Mouse (Mus musculus): ENCODE measurements around the gene Dnajc10. TPM values are rescaled to one million over a fixed set of nuclear protein-coding genes. Genes with fewer than 3 reads are reported as not detected.

The Dnajc10 gene
- total and polyA plus RNA-seq, 2 experiments from 2014 or later, result 65.8 TPM

GRCm38 (mm10) chr2:80314854-80315241, 418 bp upstream of the Dnajc10 start:
- WGBS, result 38% methylated on average over 7 of the region's 7 CpGs
- H3K9me3 ChIP-seq (ENCODE audit: low read length), result no peaks in the 10 kb centered on the region
- peak overlapping the region; percentile 90; the same call in 1 of the 2 replicates for H3K9ac ChIP-seq (replicated peaks; ENCODE audit: low read length, poor library complexity, severe bottlenecking)
- no peaks in the 10 kb centered on the region for H3K27me3 ChIP-seq (ENCODE audit: insufficient read depth, low read length)
- TF ChIP-seq CTCF (IDR thresholded peaks at IDR 0.05), result no peak
- peak overlapping the region; percentile 94 for H3K27ac ChIP-seq (ENCODE audit: low read depth, low read length)
- H3K4me1 ChIP-seq (ENCODE audit: insufficient read depth, low read length), result peaks cover 3% of the 10 kb centered on the region; the same call in 1 of the 2 replicates
- ATAC-seq (ENCODE audit: low FRiP score), result 0 out of 2 replicates have a peak, but pooled peaks have one; percentile 7
- no peaks in the 10 kb centered on the region for H3K36me3 ChIP-seq (ENCODE audit: insufficient read depth, low read length)
- H3K4me3 ChIP-seq (ENCODE audit: low read depth, low read length), result peak overlapping the region; percentile 86
- H3K4me2 ChIP-seq (ENCODE audit: low read depth, low read length, poor library complexity, severe bottlenecking), result peak overlapping the region; percentile 70
- DNase-seq (ENCODE audit: low spot score), result no peak

GRCm38 (mm10) chr2:80322878-80323277, 7.6 kb downstream of the Dnajc10 start:
- TF ChIP-seq CTCF (IDR thresholded peaks at IDR 0.05), result no peak
- peaks cover 36% of the 10 kb centered on the region for H3K36me3 ChIP-seq (ENCODE audit: insufficient read depth, low read length)
- 96% methylated on average over 4 of the region's 4 CpGs for WGBS

GRCm38 (mm10) chr2:80325779-80326178, 10.5 kb downstream of the Dnajc10 start:
- Histone ChIP-seq H3K4me3 (ENCODE audit: low read depth, low read length) (no peak overlapping the region), H3K36me3 (ENCODE audit: insufficient read depth, low read length) (peaks cover 40% of the 10 kb centered on the region), H3K27me3 (ENCODE audit: insufficient read depth, low read length) (no peaks in the 10 kb centered on the region), H3K4me2 (ENCODE audit: low read depth, low read length, poor library complexity, severe bottlenecking) (no peak overlapping the region), H3K27ac (ENCODE audit: low read depth, low read length) (no peak overlapping the region), H3K4me1 (ENCODE audit: insufficient read depth, low read length) (no peaks in the 10 kb centered on the region), H3K9me3 (ENCODE audit: low read length) (no peaks in the 10 kb centered on the region), H3K9ac (replicated peaks; ENCODE audit: low read length, poor library complexity, severe bottlenecking) (no peak overlapping the region)
- DNase-seq (ENCODE audit: low spot score), result no peak
- ATAC-seq (ENCODE audit: low FRiP score), result no peak
- TF ChIP-seq CTCF (IDR thresholded peaks at IDR 0.05), result no peak
- 98% methylated on average over 2 of the region's 2 CpGs for WGBS

More at GRCm38 (mm10) chr2:80322878-80323277, 7.6 kb downstream of the Dnajc10 start:
- ATAC-seq (ENCODE audit: low FRiP score) (no peak), DNase-seq (ENCODE audit: low spot score) (no peak)
- no peak overlapping the region for H3K27ac ChIP-seq (ENCODE audit: low read depth, low read length)
- no peak overlapping the region for H3K4me2 ChIP-seq (ENCODE audit: low read depth, low read length, poor library complexity, severe bottlenecking)
- H3K9me3 ChIP-seq (ENCODE audit: low read length), result no peaks in the 10 kb centered on the region
- no peaks in the 10 kb centered on the region for H3K27me3 ChIP-seq (ENCODE audit: insufficient read depth, low read length)
- H3K9ac ChIP-seq (replicated peaks; ENCODE audit: low read length, poor library complexity, severe bottlenecking), result no peak overlapping the region
- no peak overlapping the region for H3K4me3 ChIP-seq (ENCODE audit: low read depth, low read length)
- no peaks in the 10 kb centered on the region for H3K4me1 ChIP-seq (ENCODE audit: insufficient read depth, low read length)

GRCm38 (mm10) chr2:80327272-80327671, 12.0 kb downstream of the Dnajc10 start:
- TF ChIP-seq CTCF (IDR thresholded peaks at IDR 0.05), result no peak
- ATAC-seq (ENCODE audit: low FRiP score) (no peak), DNase-seq (ENCODE audit: low spot score) (no peak)
- WGBS, result 92% methylated on average over 6 of the region's 6 CpGs
- Histone ChIP-seq H3K27ac (ENCODE audit: low read depth, low read length) (no peak overlapping the region), H3K4me1 (ENCODE audit: insufficient read depth, low read length) (no peaks in the 10 kb centered on the region), H3K4me3 (ENCODE audit: low read depth, low read length) (no peak overlapping the region), H3K9ac (replicated peaks; ENCODE audit: low read length, poor library complexity, severe bottlenecking) (no peak overlapping the region), H3K9me3 (ENCODE audit: low read length) (no peaks in the 10 kb centered on the region), H3K27me3 (ENCODE audit: insufficient read depth, low read length) (no peaks in the 10 kb centered on the region), H3K4me2 (ENCODE audit: low read depth, low read length, poor library complexity, severe bottlenecking) (no peak overlapping the region), H3K36me3 (ENCODE audit: insufficient read depth, low read length) (peaks cover 39% of the 10 kb centered on the region)

GRCm38 (mm10) chr2:80328961-80329653, 13.8 kb downstream of the Dnajc10 start:
- H3K4me1 ChIP-seq (ENCODE audit: insufficient read depth, low read length), result no peaks in the 10 kb centered on the region
- H3K27ac ChIP-seq (ENCODE audit: low read depth, low read length), result no peak overlapping the region
- no peak overlapping the region for H3K4me2 ChIP-seq (ENCODE audit: low read depth, low read length, poor library complexity, severe bottlenecking)
- no peak for DNase-seq (ENCODE audit: low spot score)
- WGBS, result 94% methylated on average over 7 of the region's 7 CpGs
- H3K27me3 ChIP-seq (ENCODE audit: insufficient read depth, low read length), result no peaks in the 10 kb centered on the region
- H3K36me3 ChIP-seq (ENCODE audit: insufficient read depth, low read length), result peaks cover 41% of the 10 kb centered on the region
- H3K4me3 ChIP-seq (ENCODE audit: low read depth, low read length), result no peak overlapping the region
- H3K9me3 ChIP-seq (ENCODE audit: low read length), result no peaks in the 10 kb centered on the region
- H3K9ac ChIP-seq (replicated peaks; ENCODE audit: low read length, poor library complexity, severe bottlenecking), result no peak overlapping the region
- no peak for TF ChIP-seq CTCF (IDR thresholded peaks at IDR 0.05)
- ATAC-seq (ENCODE audit: low FRiP score), result no peak

GRCm38 (mm10) chr2:80340537-80340936, 25.3 kb downstream of the Dnajc10 start:
- no peaks in the 10 kb centered on the region for H3K27me3 ChIP-seq (ENCODE audit: insufficient read depth, low read length)
- TF ChIP-seq CTCF (IDR thresholded peaks at IDR 0.05), result no peak
- H3K36me3 ChIP-seq (ENCODE audit: insufficient read depth, low read length), result peaks cover 53% of the 10 kb centered on the region
- no peaks in the 10 kb centered on the region for H3K9me3 ChIP-seq (ENCODE audit: low read length)
- H3K4me2 ChIP-seq (ENCODE audit: low read depth, low read length, poor library complexity, severe bottlenecking), result no peak overlapping the region
- no peak overlapping the region for H3K4me3 ChIP-seq (ENCODE audit: low read depth, low read length)
- H3K9ac ChIP-seq (replicated peaks; ENCODE audit: low read length, poor library complexity, severe bottlenecking), result no peak overlapping the region
- no peak for ATAC-seq (ENCODE audit: low FRiP score)
- no peak for DNase-seq (ENCODE audit: low spot score)
- no peak overlapping the region for H3K27ac ChIP-seq (ENCODE audit: low read depth, low read length)
- no peaks in the 10 kb centered on the region for H3K4me1 ChIP-seq (ENCODE audit: insufficient read depth, low read length)
- WGBS, result 96% methylated on average over 9 of the region's 9 CpGs

Measured in midbrain, postnatal 0 days (tissue).